Mouse (Mus musculus): ENCODE data around the gene Mrpl28. TPM values are rescaled to one million over a fixed set of nuclear protein-coding genes. Genes with fewer than 3 reads are reported as not detected.
A peak's percentile ranks its signal among the peaks of the same experiment; 100 is the strongest.

The Mrpl28 gene
- total and polyA plus RNA-seq, 2 experiments from 2014 or later = 222 to 275 TPM

DNA sequence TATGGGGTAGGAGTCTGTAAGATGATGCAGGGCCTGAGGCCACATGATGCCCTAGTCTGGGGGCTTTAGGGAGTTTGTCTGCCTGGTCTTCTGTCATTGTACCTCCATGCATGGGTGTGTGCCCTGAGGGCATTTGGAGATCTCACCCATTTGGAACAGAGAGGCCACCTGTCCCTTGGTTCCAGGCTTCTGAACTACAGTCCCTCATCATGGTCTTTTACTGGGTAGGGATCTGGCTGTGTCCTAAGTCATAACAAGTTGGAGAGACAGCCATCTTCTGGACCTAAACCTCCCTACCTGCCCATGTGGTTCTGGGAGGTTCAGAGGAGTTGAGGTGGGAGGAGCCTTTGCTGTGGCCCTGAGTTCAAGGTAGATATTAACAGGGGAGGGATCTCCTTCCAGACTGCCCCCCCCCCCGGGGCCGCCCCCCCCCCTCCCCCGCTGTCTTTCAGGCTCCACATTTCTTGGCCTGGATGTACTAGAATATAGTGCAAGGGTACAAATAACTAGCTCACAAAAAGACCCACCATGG, 7.3 kb upstream of the Mrpl28 start:
- Histone ChIP-seq H3K9ac (replicated peaks; ENCODE audit: low read depth, low read length) (no peak overlapping the region), H3K4me1 (ENCODE audit: control insufficient read depth, insufficient read depth) (0 out of 2 replicates have a peak, but pooled peaks cover 7% of the 10 kb centered on the region), H3K36me3 (replicated peaks; ENCODE audit: control insufficient read depth, insufficient read depth, low read length) (no peaks in the 10 kb centered on the region), H3K27ac (ENCODE audit: low read depth) (no peak overlapping the region), H3K4me2 (ENCODE audit: low read depth, low read length) (no peak overlapping the region), H3K4me3 (ENCODE audit: low read depth, low read length) (no peak overlapping the region), H3K27me3 (ENCODE audit: control insufficient read depth, insufficient read depth, low read length) (peaks cover 81% of the 10 kb centered on the region), H3K9me3 (replicated peaks; ENCODE audit: control insufficient read depth, low read length) (no peaks in the 10 kb centered on the region)
- ATAC-seq (ENCODE audit: insufficient read depth, low read depth) = no peak
- WGBS = 55% methylated on average over 3 of the region's 3 CpGs
- no peak for TF ChIP-seq EP300 (IDR thresholded peaks at IDR 0.05; ENCODE audit: low read depth)
- no peak for TF ChIP-seq CTCF (IDR thresholded peaks at IDR 0.05; ENCODE audit: low read depth)
- DNase-seq (ENCODE audit: low spot score) = no peak

DNA sequence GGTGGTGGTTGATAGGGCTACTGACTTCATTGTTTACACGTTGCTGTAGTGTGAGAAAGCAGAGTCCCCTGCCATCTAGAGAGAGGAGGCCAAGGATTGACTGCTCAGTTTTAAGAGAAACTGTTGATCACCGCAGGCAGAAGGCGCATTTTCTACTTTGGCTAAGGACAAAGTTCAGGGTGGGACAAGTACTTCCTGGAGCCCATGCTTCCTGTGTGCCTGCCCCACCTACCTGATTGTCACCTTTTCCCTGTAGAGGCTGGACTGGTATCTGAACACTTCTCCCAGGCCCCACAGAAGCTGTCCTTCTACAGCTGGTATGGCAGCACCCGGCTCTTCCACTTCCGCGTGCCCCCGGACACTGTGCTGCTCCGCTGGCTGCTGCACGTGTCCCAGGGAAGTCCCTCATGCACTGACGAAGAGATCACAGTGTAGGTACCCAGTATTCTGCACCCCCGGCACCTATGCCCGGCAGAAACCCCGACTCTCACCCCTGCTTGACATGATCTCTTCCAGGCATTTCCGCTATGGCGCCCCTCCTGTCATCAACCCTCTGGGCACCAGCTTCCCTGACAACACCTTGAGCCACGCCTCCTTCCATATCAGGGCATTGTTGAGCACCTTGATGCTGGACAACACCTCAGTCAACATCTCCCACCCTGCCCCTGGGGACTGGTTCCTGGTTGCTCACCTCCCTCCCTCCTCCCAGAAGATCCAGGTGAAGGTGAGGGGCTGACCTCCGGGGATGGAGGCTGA, 6.6 kb upstream of the Mrpl28 start:
- no peak overlapping the region for H3K27ac ChIP-seq (ENCODE audit: low read depth)
- WGBS = 74% methylated on average over 17 of the region's 17 CpGs

DNA sequence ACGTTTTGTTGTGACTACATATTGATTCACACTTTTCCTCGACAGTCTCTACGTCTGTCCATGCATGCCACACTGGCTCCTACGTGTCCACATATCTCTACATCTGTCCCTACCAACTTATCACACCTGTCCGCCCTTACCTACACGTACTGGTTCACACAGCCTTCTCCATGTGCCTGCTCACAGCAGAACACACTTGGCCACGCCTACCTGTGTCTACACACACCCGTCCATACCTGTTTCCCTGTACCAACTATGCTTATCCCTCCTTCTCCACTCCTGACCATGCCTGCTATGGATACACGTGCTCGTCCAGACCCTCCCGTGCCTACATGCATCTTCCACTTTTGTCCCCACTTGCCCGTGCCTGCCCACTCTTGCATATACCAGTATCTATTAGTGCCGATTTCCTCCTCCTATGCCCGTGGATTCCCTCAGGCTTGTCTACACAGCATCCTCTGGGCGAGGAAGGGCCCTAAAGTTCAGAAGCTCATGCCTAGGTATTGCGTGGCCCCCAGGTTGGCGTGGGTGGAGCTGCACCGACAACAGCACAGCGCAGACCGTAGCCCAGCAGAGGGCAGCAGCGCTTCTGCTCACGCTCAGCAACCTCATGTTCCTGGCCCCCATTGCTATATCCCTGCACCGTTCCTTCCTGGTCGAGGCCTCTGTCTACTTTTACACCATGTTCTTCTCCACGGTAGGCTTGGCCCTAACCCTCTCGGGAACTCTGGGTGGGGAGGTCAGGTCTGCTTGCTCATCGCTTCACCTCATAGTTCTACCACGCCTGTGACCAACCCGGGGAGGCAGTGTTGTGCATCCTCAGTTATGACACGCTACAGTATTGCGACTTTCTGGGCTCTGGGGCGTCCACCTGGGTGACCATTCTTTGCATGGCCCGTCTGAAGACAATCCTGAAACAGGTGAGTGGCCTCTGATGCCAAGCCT, 3.3 kb upstream of the Mrpl28 start:
- DNase-seq (ENCODE audit: low spot score) (peak; percentile 41), ATAC-seq (ENCODE audit: insufficient read depth, low read depth) (peak; percentile 49)
- H3K4me1 ChIP-seq (ENCODE audit: control insufficient read depth, insufficient read depth) = peaks cover 9% of the 10 kb centered on the region
- no peak overlapping the region for H3K9ac ChIP-seq (replicated peaks; ENCODE audit: low read depth, low read length)
- no peak overlapping the region for H3K4me3 ChIP-seq (ENCODE audit: low read depth, low read length)
- H3K27me3 ChIP-seq (ENCODE audit: control insufficient read depth, insufficient read depth, low read length) = peaks cover 42% of the 10 kb centered on the region
- WGBS = 39% methylated on average over 33 of the region's 33 CpGs
- TF ChIP-seq EP300 (IDR thresholded peaks at IDR 0.05; ENCODE audit: low read depth) (no peak), CTCF (IDR thresholded peaks at IDR 0.05; ENCODE audit: low read depth) (peak; percentile 73)
- H3K4me2 ChIP-seq (ENCODE audit: low read depth, low read length) = no peak overlapping the region; the same call in 1 of the 2 replicates
- no peaks in the 10 kb centered on the region for H3K36me3 ChIP-seq (replicated peaks; ENCODE audit: control insufficient read depth, insufficient read depth, low read length)
- no peak overlapping the region for H3K27ac ChIP-seq (ENCODE audit: low read depth)
- no peaks in the 10 kb centered on the region for H3K9me3 ChIP-seq (replicated peaks; ENCODE audit: control insufficient read depth, low read length)

More for the DNA sequence above, 6.6 kb upstream of the Mrpl28 start:
- Histone ChIP-seq H3K9me3 (replicated peaks; ENCODE audit: control insufficient read depth, low read length) (no peaks in the 10 kb centered on the region), H3K27me3 (ENCODE audit: control insufficient read depth, insufficient read depth, low read length) (peaks cover 74% of the 10 kb centered on the region), H3K36me3 (replicated peaks; ENCODE audit: control insufficient read depth, insufficient read depth, low read length) (no peaks in the 10 kb centered on the region), H3K4me1 (ENCODE audit: control insufficient read depth, insufficient read depth) (0 out of 2 replicates have a peak, but pooled peaks cover 7% of the 10 kb centered on the region), H3K4me2 (ENCODE audit: low read depth, low read length) (no peak overlapping the region), H3K4me3 (ENCODE audit: low read depth, low read length) (no peak overlapping the region), H3K9ac (replicated peaks; ENCODE audit: low read depth, low read length) (no peak overlapping the region)
- DNase-seq (ENCODE audit: low spot score) = no peak
- TF ChIP-seq EP300 (IDR thresholded peaks at IDR 0.05; ENCODE audit: low read depth) = no peak
- no peak for TF ChIP-seq CTCF (IDR thresholded peaks at IDR 0.05; ENCODE audit: low read depth)
- ATAC-seq (ENCODE audit: insufficient read depth, low read depth) = no peak

DNA sequence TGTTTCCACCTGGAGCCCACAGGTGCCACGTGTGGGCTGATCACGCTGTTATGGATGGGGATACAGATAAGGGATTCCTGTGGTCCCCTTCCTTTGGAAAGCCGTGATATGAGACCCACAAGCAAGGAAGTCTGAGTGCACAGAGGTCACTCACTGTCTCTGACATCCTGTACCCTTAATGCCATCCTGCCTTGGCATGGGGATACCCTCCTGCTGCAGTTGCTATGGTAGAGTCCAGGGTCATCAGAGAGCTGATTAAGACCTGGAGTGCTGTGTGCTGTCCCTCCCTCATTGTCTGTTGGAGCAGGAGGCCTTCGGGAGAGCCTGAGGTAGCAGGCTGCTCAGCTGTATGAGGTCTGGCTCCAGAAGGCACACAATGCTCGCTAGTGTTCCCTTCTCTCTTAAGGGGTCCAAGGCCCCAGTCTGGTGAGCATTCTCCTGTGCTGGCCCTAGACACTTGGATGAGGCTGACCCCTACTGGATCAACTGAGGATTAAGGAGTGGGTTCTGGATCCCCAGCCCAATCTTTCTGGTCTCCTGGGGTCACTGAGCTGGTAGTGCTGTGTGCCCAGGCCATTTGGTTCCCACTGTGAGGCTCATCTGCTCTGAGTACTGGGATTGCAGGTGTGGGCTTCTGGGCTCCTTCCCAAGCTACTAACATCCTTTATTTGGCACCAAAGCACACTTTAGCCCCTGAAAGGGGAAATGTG, 714 bp upstream of the Mrpl28 start:
- H3K9me3 ChIP-seq (replicated peaks; ENCODE audit: control insufficient read depth, low read length) = no peaks in the 10 kb centered on the region
- ATAC-seq (ENCODE audit: insufficient read depth, low read depth) = no peak
- H3K36me3 ChIP-seq (replicated peaks; ENCODE audit: control insufficient read depth, insufficient read depth, low read length) = peaks cover 25% of the 10 kb centered on the region
- H3K27ac ChIP-seq (ENCODE audit: low read depth) = no peak overlapping the region
- H3K4me2 ChIP-seq (ENCODE audit: low read depth, low read length) = no peak overlapping the region
- DNase-seq (ENCODE audit: low spot score) = no peak
- H3K4me1 ChIP-seq (ENCODE audit: control insufficient read depth, insufficient read depth) = peaks cover 9% of the 10 kb centered on the region
- H3K9ac ChIP-seq (replicated peaks; ENCODE audit: low read depth, low read length) = no peak overlapping the region
- peaks cover 17% of the 10 kb centered on the region for H3K27me3 ChIP-seq (ENCODE audit: control insufficient read depth, insufficient read depth, low read length)
- 56% methylated on average over 5 of the region's 5 CpGs for WGBS
- TF ChIP-seq CTCF (IDR thresholded peaks at IDR 0.05; ENCODE audit: low read depth) (no peak), EP300 (IDR thresholded peaks at IDR 0.05; ENCODE audit: low read depth) (no peak)
- H3K4me3 ChIP-seq (ENCODE audit: low read depth, low read length) = no peak overlapping the region

DNA sequence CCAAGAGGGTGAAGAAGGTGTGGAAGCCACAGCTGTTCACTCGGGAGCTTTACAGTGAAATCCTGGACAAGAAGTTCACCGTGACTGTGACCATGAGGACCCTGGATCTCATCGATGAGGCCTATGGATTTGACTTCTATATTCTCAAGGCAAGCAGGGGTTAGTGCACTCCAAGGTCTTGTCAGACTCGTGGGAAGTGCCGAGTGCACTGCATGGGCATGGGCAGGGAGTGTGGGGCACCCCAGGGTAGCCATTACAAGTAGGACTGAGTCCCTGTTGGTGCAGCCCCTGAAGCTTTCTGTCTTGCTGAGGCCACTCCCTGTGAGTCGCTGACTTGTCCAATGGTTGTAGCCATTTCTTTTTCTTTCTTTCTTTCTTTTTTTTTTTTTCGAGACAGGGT, 1.3 kb downstream of the Mrpl28 start:
- no peak for TF ChIP-seq CTCF (IDR thresholded peaks at IDR 0.05; ENCODE audit: low read depth)
- no peak for TF ChIP-seq EP300 (IDR thresholded peaks at IDR 0.05; ENCODE audit: low read depth)
- H3K27me3 ChIP-seq (ENCODE audit: control insufficient read depth, insufficient read depth, low read length) = peaks cover 3% of the 10 kb centered on the region; the same call in 1 of the 2 replicates

More for the DNA sequence above, 1.3 kb downstream of the Mrpl28 start:
- ATAC-seq (ENCODE audit: insufficient read depth, low read depth) = no peak
- H3K4me1 ChIP-seq (ENCODE audit: control insufficient read depth, insufficient read depth) = peaks cover 9% of the 10 kb centered on the region
- no peak for DNase-seq (ENCODE audit: low spot score)
- 80% methylated on average over 7 of the region's 7 CpGs for WGBS
- H3K9ac ChIP-seq (replicated peaks; ENCODE audit: low read depth, low read length) = peak overlapping the region; percentile 69
- H3K9me3 ChIP-seq (replicated peaks; ENCODE audit: control insufficient read depth, low read length) = no peaks in the 10 kb centered on the region
- peak overlapping the region; percentile 78 for H3K4me3 ChIP-seq (ENCODE audit: low read depth, low read length)
- H3K4me2 ChIP-seq (ENCODE audit: low read depth, low read length) = peak overlapping the region; percentile 80
- no peak overlapping the region for H3K27ac ChIP-seq (ENCODE audit: low read depth)
- H3K36me3 ChIP-seq (replicated peaks; ENCODE audit: control insufficient read depth, insufficient read depth, low read length) = peaks cover 42% of the 10 kb centered on the region
